Mouse (Mus musculus): ENCODE data around the gene Atxn7.

GRCm38 (mm10) chr14:14021244-14021643, 60.0 kb downstream of the Atxn7 start:
- TF ChIP-seq CTCF (IDR thresholded peaks at IDR 0.05; ENCODE audit: low read depth, low read length) (no peak), POLR2AphosphoS5 (IDR thresholded peaks at IDR 0.05; ENCODE audit: insufficient replicate concordance, low read depth, low read length) (no peak)

All from G1E (cell line).